Mouse (Mus musculus): ENCODE data around the gene Retreg2.

Retreg2 gene

DNA sequence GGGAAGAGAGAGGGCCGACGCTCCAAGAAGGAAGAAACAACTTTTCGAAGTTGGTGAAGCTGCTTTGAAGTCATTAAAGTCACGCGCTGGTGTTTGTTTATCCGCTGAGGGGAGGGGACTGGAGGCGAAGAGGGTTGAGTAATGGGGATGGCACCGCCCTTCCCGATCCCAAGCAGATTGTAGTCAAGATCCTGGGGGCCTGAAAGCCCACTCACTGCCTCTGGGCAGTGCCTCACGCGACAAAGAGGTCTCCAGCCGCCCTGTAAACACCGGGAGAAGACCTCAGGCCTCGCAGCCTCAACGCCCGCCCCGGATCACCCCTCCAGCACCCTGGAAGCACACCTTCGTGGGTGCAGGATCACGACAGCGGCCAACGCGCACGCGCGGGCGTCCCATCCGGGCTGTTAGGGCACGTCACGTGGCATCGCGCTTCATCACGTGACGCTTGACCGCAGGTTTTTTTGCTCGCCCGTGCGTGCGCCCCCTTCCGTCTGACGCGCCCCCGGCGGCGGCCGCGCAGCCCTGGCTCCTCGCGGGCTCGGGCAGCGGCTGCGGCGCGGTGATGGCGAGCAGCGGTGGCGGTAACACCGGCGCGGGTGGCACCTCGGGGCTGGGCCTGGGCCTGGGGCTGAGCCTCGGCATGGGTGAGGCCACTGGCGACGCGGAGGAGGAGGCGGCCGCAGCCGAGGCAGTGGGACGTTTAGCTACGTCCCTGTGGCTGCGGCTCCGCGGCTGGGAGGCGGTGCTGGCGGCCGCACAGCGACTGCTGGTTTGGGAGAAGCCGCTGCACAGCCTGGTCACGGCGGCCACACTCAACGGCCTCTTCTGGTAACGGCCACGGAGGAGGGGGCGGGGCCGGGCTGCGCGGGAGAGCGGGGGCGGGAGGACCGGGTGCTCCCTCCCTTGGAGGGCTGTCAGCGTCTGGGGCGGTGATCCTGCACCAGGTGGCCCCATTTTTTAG is at the start of gene Retreg2, which contains the start of gene Cnppd1:
Gene Retreg2, plus strand, starts transcription at position 478 of the 961 bp plus-strand sequence.
Gene Cnppd1, minus strand, starts transcription at position 411 of the 961 bp plus-strand sequence.
- in situ Hi-C loops (cut with MboI, MseI): no loop called here

DNA sequence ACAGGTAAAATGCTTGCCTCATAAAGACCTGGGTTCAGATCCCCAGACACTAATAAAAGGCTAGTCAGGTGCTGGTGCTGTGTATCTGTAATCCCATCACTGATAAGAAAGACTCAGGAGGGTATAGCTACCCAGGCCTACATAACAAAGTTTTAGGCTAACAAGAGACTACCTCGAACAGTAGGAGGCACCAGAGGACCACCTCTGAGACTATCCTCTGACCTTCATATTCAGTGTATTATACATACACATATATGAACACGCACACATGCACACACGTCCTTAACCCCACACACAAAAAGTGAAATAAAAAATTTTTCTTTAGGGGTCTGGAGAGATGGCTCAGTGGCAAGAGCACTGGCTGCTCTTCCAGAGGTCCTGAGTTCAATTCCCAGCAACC is 20.4 kb upstream of the Retreg2 start:
- in situ Hi-C loops (cut with MboI, MseI): loop anchor here (5.0 to 10.0 kb wide), 4 partner anchors 70 to 727 kb away; partner anchors contain the start of gene Ctdsp1

DNA sequence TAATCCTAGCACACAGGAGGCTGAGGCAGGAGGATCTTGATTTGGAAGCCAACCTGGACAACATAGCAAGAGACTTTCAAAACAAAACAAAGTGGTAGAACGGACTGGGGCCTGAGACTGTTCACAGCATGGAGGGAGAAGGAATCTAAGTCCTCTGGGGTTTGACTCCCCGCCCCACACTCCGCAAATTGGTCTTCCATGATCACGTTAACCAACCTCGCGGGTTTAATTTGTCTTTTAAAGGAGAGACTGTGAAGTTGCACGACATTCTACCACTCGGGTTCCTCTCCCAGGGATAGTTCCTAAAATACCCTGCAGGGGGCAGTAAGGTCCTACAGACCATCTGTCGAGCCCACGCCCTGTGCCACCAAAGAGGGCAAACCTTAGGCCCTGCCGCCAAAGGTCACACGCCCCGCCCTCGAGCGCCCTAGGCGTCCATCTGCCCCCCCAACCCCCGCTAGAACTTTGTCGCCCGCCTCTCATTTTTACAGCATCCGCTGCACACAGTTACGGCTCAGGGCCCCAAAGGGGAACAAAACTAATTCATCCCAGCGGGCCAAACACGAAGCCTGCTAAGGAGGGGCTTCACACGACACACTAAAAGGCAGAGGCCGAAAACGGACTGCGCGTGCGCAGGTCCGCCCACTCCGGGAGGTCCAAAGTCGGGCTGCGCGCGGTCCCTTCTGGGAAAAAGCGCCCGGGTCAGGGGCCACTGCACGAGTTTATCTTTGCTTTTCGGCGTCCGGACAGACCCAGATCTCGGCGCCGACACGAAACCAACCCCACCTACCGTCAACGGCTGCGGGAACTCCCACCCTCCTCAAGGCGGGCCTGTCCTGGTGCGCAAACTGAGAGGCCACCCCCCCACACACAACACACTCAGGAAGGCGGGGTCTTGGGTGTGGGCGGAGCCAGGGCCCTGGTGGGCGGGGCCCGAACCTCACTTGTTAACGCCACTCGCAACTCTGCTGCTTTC is 17.9 kb upstream of the Retreg2 start, which contains the start of gene Nhej1:
Gene Nhej1, minus strand, starts transcription at position 855 of the 976 bp plus-strand sequence.
- in situ Hi-C loops (cut with MboI, MseI): loop anchor here (5.0 to 10.0 kb wide), 8 partner anchors 72 to 730 kb away; partner anchors contain the start of gene Ctdsp1

DNA sequence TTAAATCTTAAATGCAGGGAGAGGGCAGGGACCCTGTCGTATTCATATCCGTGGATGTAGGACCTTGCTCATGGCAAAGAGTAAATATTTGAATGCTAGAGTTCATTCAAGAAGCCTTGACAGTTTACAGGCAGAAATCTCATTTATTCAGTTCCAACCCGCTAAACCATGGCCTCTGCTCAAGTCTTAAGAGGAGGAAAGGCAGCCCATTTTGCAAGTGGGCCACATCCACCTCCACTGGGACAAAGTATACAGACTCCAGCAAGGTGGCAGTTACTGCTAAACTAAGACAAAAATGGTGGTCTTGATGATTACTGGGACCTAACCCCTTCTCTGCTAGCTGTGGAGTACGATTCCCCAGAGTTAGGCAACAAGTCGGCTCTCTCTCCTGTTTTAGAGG is 17.2 kb upstream of the Retreg2 start:
- in situ Hi-C loops (cut with MboI, MseI): loop anchor here (5.0 to 10.0 kb wide), 6 partner anchors 127 to 731 kb away; partner anchors contain the start of gene Ctdsp1

DNA sequence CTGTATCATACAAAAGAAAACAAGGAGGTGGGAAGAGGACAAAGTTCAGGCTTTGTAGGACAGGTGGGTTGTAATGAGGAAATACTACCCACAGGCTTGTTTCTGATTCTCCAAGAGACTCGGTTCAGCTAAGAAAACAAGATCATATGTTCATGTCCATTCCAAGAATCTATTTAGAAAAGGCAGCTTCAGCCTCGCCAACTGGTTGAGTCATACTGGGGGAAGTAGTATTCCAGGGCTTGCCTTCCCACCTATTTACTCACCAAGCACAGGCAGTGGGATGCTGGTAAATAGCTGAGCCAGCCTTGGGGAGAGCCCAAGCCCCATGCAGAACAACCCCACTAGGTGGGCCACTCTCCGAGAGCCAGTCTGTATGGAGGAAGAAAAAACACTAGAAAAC is 13.9 kb upstream of the Retreg2 start:
- in situ Hi-C loops (cut with MboI, MseI): loop anchor here (5.0 to 10.0 kb wide), 6 partner anchors 124 to 734 kb away; partner anchors contain the start of gene Ctdsp1

DNA sequence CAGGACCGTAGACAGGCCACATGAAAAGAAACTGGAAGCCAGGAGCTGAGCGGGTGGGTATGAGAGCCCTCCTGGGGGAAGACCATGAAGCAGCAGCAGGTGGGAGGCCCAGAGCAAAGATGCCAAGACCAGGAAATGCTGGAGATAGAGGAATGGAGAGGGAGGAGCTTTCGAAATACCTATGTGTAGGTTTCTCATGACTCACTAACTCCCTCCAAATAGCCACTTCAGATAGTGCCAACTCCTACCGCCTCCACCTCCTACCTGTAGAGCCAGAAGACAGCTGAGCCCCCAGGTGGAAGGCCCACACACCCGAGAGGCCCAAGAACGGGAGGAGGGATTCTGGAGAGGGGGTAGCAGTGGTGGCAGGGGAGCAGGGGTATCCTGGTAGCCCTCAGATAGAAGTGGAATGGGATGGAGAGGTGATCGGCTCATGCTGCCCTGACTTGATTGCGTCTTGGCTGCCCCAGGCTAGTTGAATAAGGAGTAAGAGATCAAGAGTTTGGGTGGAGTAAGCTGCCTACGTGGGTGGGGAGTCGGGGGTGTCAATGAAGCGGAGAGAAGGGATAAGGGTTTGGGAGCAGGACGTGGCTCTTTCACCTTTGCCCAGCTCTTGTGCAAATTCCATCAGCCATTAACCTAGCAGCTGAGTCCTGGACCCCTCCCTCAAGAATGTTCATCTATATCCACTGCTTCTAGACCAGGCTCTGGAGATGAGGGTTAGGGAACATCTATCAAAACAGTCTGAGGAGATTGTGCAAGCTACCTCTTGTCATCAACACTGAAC is 9.0 kb upstream of the Retreg2 start, which contains the start of gene Slc23a3:
Gene Slc23a3, minus strand, starts transcription at position 470 of the 787 bp plus-strand sequence.
- in situ Hi-C loops (cut with MboI, MseI): no loop called here

DNA sequence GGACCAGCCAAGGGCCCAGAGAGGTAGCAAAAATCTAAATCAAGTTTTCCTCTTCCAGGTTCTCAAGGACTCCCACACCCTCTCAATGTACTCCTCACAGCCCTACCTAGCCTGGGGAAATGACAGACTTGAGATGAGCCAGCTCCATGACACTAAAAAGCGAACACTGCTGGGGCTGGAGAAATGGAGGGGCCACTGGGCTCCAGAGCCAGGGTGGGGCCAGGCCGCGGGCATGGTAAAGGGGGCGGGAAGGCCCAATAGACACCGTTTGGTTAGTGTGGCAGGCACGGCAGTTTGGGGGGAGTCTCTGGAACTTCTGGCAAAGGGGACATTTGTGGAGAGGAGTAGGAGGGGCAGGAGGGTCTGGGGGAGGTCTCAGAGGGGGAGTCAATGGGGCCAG is 6.3 kb upstream of the Retreg2 start:
- in situ Hi-C loops (cut with MboI, MseI): no loop called here

DNA sequence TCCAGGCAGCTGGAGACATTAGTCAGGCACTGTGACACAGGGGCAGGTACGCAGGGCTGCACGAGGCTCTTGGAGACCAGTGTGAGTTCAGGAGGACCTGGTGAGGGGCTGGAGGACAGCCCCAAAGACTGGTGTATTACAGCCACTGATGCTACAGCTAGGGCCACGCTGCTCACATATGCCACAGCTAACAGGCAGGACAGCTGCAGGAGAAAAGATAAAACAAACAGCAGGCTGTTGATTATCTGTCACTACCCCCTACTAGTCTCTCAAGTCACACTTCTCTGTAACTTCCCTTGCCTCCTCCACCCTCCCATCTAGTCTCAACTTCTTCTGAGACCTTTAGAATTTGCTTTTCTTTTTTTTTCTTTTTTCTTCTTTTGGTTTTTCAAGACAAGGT is 5.8 kb upstream of the Retreg2 start:
- in situ Hi-C loops (cut with MboI, MseI): no loop called here

DNA sequence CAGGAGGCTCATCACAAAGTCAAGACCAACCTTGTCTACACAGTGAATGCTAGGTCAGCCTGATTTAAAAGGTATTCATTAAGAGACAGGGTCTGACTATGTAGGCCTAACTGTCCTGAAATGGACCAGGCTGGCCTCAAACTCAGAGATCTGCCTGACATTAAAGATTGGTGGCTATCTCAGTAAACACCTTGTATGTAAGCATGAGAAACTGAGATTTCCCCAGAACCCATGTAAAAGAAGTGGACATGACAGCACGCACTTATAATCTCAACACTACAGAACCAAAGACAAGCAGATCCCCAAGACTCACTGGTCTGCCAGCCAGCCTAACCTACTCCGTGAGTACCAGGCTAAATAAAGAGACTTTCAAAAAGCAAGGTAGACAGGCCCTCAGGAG is 4.1 kb upstream of the Retreg2 start:
- in situ Hi-C loops (cut with MboI, MseI): no loop called here

DNA sequence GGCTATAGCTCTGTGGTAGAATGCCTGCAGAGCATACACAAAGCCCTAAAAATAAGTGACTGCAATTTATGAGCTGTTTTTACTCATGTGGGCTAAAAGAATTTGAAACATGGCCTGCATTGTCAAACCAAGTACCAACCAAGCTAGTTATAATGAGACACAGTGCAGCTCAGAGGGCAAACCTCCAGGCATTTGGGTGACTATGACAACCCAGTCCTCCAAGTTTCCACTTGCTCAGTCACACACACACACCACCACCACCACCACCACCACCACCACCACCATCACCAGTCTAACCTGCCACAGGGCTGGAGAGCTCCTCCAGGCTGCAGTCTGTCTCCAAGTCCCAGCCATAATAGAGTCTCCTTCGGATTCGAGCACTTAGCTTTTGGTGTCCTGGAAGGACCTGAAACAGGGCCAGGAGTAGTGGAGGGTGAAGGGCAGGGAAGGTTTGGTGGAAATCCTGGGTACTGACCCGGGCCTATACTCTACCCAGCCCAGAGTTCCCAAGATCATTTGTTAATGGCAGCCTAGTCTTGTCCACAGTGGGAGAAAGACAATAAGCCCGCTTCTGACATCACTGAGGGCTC is 1.9 kb upstream of the Retreg2 start:
- in situ Hi-C loops (cut with MboI, MseI): no loop called here

DNA sequence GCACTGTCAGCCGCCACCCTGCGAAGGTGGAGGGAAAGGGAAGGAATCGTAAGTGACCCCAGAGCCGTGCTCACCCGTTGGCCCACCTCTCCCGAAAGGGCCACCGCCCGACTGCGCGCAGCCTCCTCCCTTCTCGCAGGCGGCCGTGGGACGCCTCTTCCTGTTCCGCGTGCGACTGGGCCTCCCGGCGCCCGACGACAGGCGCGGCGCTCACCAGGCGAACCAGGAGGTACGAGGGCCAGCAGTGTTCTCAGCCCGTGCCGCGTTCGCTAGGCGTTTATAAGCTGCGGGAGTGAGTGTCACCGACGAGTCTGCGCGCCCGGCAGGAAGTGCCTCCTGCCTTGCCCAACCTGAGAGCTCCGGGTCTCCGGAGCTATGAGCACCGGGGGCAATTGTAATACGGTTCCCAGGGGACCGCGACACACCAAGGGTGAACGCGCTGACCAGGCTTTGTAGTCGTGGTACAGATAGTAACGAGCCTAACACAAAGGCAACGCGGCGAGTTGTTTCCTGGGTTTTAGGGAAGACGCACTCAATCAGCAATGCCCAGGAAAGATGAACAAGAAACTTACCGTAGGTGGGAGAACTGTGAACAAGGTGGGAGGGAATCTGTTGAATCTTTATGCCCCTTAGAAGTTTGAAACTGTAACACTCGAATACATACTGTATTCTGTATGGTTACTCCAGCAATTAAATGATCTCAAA is 940 bp upstream of the Retreg2 start:
- in situ Hi-C loops (cut with MboI, MseI): no loop called here

DNA sequence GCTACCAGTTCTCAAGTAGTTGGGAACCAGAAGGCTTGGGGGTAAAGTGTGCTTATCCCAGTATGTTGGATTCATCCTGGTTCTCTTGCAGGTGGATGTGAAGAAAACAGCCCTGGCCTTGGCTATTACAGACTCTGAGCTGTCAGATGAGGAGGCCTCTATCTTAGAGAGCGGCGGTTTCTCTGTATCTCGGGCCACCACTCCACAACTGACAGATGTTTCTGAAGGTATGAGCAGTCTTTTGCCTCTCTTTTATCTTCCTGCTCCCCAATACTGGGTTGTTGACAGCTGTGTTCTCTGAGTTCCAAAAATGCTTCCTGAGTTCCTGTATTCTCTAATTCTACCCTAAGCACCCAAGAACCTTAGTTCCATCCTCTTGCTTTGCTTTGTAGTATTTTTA is 3.0 kb downstream of the Retreg2 start:
- in situ Hi-C loops (cut with MboI, MseI): no loop called here

DNA sequence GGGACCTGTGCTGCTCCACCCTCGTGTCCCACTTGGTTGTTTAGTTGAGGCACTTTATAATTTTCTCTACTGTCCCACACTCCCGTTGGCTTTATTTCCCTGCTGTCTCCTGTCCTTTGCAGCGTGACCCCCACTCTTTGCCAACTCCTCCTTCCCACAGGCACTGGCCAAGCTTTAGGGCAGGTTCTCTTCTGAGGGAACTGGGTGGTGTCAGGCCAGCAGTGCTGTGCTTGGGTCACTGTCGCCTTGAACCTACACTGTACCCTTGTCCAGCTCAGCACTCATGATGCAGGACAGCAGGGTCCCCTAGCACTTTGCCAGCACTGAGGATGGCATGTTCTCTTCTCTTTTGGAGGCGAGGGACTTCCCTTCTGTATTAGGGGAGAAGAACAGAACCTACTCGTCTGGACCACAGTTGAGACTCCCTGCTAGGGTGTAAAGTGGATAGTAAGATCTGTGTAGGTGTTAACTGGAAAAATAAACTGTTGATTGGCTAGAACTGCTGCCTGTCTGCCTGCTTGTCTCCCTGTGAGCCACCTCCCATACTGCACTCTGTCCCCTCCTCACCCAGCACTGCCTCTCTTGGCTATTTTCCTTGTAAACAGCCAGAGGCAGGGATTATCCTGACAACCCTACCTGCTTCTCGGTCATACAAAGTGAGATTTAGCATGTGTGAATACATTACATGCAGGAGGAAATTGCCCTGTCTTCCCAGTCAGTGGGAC is 5.0 kb downstream of the Retreg2 start:
- in situ Hi-C loops (cut with MboI, MseI): no loop called here

DNA sequence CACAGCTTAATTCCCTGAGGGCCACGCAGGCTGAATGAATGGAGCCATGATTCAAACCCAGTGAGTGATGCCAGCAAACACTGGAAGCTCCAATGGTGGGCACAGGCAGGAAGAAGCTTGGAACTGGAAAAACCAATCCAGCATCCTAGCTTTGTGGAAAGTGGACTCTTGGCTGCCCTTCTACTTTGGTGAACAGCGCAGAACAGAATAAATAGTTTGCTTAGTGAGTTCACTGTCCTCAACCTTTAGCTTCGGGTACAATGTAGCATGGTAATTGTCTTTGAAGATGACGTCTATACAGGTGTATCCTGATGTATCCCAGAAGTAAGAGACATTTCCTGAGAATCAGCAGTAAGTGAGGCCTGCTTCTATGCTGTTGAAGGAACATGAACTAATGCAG is 6.1 kb downstream of the Retreg2 start:
- in situ Hi-C loops (cut with MboI, MseI): no loop called here

DNA sequence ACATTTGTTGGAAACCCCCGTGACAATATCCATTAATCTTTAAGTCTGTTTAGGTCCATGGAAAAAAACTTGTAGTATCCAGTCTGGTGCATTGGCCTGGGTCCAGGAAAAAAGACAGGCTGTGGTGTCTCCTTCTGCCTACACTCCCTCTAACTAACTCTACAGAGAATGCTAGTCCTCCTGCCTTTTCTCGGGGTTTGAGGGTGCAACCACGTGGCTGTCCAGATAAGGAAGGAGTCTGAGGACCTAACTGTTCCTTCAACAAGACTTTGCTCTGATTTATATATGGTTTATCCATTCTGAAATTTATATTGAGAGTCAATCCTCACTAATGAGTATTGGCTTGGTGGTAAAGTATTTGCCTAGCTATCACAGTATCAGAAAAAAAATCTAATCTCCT is 13.3 kb downstream of the Retreg2 start:
- in situ Hi-C loops (cut with MboI, MseI): loop anchor here (25.0 kb wide), 1 partner anchor 1219 kb away; no protein-coding TSS in a partner anchor

DNA sequence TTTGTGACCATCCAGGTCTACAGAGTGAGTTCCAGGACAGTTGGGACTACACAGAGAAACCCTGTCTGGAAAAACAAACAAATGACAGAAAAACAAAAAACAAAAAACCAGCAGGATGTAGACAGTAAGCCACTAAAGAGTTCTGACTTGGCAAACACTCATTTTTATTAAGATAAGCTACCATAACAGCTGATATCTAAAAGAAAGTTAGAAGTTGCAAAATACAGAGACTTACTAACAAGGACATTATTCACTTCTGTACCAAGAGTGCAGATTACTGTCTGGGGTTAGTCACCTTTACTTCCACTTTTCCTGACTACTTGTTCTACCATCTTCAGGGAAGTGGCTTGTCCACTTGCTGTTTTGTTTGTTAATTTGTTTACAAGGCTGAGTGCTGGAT is 16.4 kb downstream of the Retreg2 start:
- in situ Hi-C loops (cut with MboI, MseI): loop anchor here (25.0 kb wide), 1 partner anchor 1222 kb away; no protein-coding TSS in a partner anchor

DNA sequence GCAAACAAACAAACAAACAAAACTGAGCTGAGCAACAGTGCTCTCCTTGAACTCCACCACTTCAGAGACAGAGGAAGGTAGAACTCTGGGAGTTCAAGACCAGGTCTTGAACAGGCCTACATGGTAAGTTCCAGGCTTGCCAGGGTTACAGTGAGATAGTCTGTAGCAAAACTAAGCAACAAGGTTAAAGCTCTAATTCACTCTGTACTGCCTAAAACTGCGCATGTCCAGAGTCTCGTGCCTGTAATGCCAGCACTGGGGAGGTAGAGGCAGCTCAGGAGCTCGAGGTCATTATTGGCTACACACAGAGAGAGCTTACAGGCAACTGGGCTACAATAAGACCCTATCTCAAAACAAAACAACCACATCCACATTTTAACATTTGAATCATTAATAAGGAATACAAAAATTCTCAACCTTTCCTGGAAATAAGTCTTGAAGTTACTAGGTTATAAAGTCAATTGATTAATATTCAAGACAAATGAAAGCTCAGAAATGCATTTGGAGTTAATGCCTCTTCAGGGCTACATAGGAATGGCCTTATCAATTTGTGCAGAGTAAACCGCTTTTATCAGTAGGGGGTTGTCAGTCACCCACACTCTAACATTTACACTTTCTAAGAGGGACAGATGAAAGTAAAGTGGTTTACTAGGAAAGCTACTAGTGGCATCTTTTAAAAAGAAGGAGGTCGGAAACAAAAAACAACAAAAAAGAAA is 17.1 kb downstream of the Retreg2 start:
- in situ Hi-C loops (cut with MboI, MseI): loop anchor here (25.0 kb wide), 1 partner anchor 1222 kb away; no protein-coding TSS in a partner anchor

DNA sequence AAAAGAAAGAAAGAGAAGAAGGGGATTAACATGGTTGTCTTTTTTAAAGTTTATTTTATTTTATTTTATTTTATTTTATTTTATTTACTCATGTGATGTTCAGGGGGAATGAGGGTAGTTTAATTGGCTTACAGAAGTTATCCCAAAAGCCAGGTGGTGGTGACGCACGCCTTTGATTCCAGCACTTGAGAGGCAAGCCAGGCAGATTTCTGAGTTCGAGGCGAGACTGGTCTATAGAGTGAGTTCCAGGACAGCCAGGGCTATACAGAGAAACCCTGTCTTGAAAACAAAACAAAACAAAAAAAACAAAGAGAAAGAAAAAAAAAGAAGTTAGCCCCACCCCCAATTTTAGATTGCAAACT is 17.7 kb downstream of the Retreg2 start:
- in situ Hi-C loops (cut with MboI, MseI): loop anchor here (25.0 kb wide), 1 partner anchor 1223 kb away; no protein-coding TSS in a partner anchor
